Mouse (Mus musculus) heart, adult 2 months (tissue): Measurements from ENCODE around the gene Ktn1.

Source experiments
- CTCF ChIP-seq: fragments of 200-600 bp; IDR thresholded peaks from 2 replicates; pipeline ENCODE4 v1.8.1; 2022; ENCODE audit warnings: antibody characterized with exemption, mild to moderate bottlenecking, moderate library complexity
- EP300 ChIP-seq: fragments of 200-500 bp; IDR thresholded peaks from 2 replicates; pipeline ENCODE4 v1.6.1; 2011; ENCODE audit warnings: low read depth, low read length, control low read depth; ENCODE audit not compliant: insufficient read depth
- POLR2A ChIP-seq: fragments of 200-500 bp; IDR thresholded peaks from 2 replicates; pipeline ENCODE4 v1.6.1; 2011; ENCODE audit warnings: mild to moderate bottlenecking, low read depth, low read length, control low read depth; ENCODE audit not compliant: insufficient read depth

DNA sequence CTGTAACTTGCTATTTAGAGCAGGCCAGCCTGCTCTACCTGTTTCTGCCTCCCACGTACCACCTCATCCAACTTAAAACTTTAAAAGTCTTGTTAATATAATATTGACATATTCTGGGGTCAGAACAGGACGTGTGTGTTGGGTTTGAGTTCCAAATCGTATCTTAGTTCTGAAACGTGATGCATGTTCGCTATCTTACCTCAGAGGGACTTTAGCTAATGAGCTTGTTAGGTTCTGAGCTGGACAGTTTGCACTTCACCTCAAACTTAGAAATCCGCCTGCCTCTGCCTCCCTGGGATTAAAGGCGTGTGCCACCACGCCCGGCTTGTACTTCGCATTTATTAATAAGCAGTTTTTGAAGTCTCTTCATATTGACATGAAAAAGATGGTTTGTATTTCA lies 34.6 kb downstream of the Ktn1 start:
- no peak for TF ChIP-seq CTCF
- no peak for TF ChIP-seq POLR2A
- no peak for TF ChIP-seq EP300
